Mouse (Mus musculus): ENCODE data around the gene Gm21976. TPM values are rescaled to one million over a fixed set of nuclear protein-coding genes. Genes with fewer than 3 reads are reported as not detected.

The Gm21976 gene
- not detected in 2 replicates for polyA plus RNA-seq (2012; ENCODE audit: low replicate concordance)

DNA sequence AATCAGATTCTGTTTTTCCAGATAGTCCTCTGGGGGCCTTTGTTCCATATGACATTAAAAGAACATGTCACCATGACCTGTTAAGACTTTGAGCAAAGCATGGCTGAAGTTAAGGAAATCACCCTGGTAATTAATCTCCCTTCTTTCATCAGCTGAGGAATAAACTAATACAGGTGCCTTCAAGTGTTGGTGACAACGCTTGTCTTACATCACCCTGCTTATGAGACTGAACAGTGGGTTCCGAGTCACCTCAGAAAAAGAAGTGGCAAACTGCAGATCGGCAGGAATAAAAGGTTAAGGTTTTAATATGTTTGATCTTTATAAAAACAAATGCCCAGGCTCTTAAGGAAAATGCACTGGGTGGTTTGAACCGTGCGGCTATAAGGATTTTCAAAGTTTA is at the start of gene Gm21976:
TSS of gene Gm21976 (plus strand) at position 202 of the 400 bp plus-strand sequence.

GRCm38 (mm10) chr13:98262636-98263457 is 16.8 kb upstream of the Gm21976 start, which contains the start of the genes Utp15 and Ankra2:
Gene Utp15 (minus strand): TSS chr13:98263041.
Gene Ankra2 (plus strand): TSS chr13:98263074.

DNA sequence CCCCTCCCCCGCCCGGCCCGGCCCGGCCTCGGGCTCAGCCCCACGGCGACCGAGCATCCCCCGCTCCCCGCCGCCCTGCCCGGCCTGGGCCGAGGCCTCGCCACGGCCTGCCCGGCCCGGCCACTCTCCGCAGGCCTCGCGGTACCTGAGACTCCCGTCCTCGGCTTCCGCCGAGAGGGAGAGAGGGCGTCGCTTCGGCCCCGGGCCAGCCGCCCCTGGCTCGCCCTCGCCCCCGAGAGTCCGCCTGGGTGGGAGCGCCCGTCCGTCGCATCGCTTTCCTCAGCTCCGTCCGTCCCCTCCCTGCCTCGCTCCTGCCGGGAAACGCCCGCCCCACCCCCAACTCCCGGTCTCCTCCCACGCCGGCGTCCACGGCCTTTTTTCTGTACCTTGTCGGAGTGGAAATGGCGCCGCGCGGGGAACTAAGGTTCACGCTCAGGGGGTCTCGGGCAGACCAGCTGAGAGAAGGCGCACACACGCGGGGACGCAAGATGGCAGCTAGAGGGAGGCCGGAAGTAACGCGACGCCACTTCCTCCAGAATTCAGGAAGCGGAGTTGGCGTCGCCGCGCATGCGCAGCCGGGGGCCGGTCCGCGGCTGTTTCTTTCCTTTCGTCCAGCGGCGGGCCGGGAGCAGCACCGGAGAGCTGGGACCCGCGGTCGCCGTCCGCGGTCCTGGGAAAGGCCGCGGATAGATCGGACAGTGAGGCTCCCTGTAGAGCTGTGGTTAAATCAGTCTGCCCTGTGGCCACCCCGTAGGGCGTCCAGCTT is 37.0 kb downstream of the Gm21976 start, which contains the start of gene Btf3:
TSS of gene Btf3 (minus strand) at position 527 of the 766 bp plus-strand sequence.

GRCm38 (mm10) chr13:98354090-98354801 is 74.6 kb downstream of the Gm21976 start, which contains the start of gene Foxd1:
Gene Foxd1 (plus strand): TSS chr13:98354242.

Other genes starting within 250 kb of the Gm21976 start
- 0.08 TPM in 2 replicates for gene Arhgef28, start 73.4 kb upstream of the Gm21976 start, polyA plus RNA-seq (2012; ENCODE audit: low replicate concordance)
- gene Utp15, start 16.8 kb upstream of the Gm21976 start, polyA plus RNA-seq (2012; ENCODE audit: low replicate concordance): 6.2 and 8.6 TPM in 2 replicates
- 44.3 and 63.6 TPM in 2 replicates for gene Ankra2, start 16.8 kb upstream of the Gm21976 start, polyA plus RNA-seq (2012; ENCODE audit: low replicate concordance)
- 46.1 and 53.1 TPM in 2 replicates for gene Btf3, start 37.1 kb downstream of the Gm21976 start, polyA plus RNA-seq (2012; ENCODE audit: low replicate concordance)
- gene Foxd1, start 74.4 kb downstream of the Gm21976 start, polyA plus RNA-seq (2012; ENCODE audit: low replicate concordance): not detected in 2 replicates
- 0.96 and 1.1 TPM in 2 replicates for gene Gm10320, start 212.1 kb downstream of the Gm21976 start, polyA plus RNA-seq (2012; ENCODE audit: low replicate concordance)

All from leukemia stem cell, adult 10-12 weeks (primary cell).